Mouse (Mus musculus): ENCODE results near the gene Cx3cr1. TPM values are rescaled to one million over a fixed set of nuclear protein-coding genes. Genes with fewer than 3 reads are reported as not detected.

Gene Cx3cr1
- polyA plus RNA-seq, 1 experiment from 2014 or later = 4.5 TPM

GRCm38 (mm10) chr9:120009871-120010270 lies 59.8 kb downstream of the Cx3cr1 start:
- H3K36me3 ChIP-seq (ENCODE audit: insufficient read depth, low read length) = no peaks in the 10 kb centered on the region
- ATAC-seq (replicated peaks; ENCODE audit: low FRiP score, low read depth) = no peak
- DNase-seq (ENCODE audit: low spot score) = no peak
- H3K9me3 ChIP-seq (replicated peaks; ENCODE audit: low read length) = no peaks in the 10 kb centered on the region
- H3K27me3 ChIP-seq (ENCODE audit: insufficient read depth, low read length) = no peaks in the 10 kb centered on the region
- TF ChIP-seq CTCF (IDR thresholded peaks at IDR 0.05; ENCODE audit: low read depth) = no peak
- no peak overlapping the region for H3K4me2 ChIP-seq (ENCODE audit: low read length)
- H3K27ac ChIP-seq = no peak overlapping the region
- 91% methylated on average over 3 of the region's 3 CpGs for WGBS
- H3K4me1 ChIP-seq (replicated peaks; ENCODE audit: insufficient read depth, low read length) = 0 out of 2 replicates have a peak, but pooled peaks cover 4% of the 10 kb centered on the region
- no peak overlapping the region for H3K9ac ChIP-seq (ENCODE audit: low read depth, low read length)
- no peak overlapping the region for H3K4me3 ChIP-seq (replicated peaks; ENCODE audit: low read depth, low read length)

- Histone ChIP-seq H3K4me3 (replicated peaks; ENCODE audit: low read depth, low read length) (no peak overlapping the region), H3K9ac (ENCODE audit: low read depth, low read length) (no peak overlapping the region), H3K27me3 (ENCODE audit: insufficient read depth, low read length) (no peaks in the 10 kb centered on the region), H3K27ac (no peak overlapping the region), H3K4me2 (ENCODE audit: low read length) (no peak overlapping the region), H3K4me1 (replicated peaks; ENCODE audit: insufficient read depth, low read length) (0 out of 2 replicates have a peak, but pooled peaks cover 4% of the 10 kb centered on the region), H3K9me3 (replicated peaks; ENCODE audit: low read length) (no peaks in the 10 kb centered on the region), H3K36me3 (ENCODE audit: insufficient read depth, low read length) (no peaks in the 10 kb centered on the region)
- WGBS = 62% methylated on average over 7 of the region's 7 CpGs
- no peak for ATAC-seq (replicated peaks; ENCODE audit: low FRiP score, low read depth)
- no peak for DNase-seq (ENCODE audit: low spot score)
- TF ChIP-seq CTCF (IDR thresholded peaks at IDR 0.05; ENCODE audit: low read depth) = no peak
Measured at GRCm38 (mm10) chr9:120009226-120009841, 60.3 kb downstream of the Cx3cr1 start.

DNA sequence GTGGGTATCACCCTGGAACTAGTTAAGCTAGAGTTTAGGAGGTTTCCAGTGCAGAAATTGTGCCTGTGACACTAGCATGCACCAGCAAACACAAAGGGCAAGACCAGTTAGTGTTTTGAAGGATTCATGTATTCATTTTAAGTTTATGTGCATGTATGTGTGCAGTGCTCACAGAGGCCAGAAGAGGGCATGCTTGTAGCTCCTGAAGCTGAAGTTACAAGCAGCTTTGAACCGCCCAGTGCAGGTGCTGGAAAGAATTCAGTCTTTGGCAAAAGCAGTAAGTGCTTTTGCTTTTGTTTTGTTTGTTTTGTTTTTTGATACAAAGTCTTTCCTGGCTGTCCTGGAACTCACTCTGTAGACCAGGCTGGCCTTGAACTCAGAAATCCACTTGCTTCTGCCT lies 61.8 kb downstream of the Cx3cr1 start:
- H3K4me1 ChIP-seq (replicated peaks; ENCODE audit: insufficient read depth, low read length) = 0 out of 2 replicates have a peak, but pooled peaks cover 4% of the 10 kb centered on the region
- no peaks in the 10 kb centered on the region for H3K9me3 ChIP-seq (replicated peaks; ENCODE audit: low read length)
- TF ChIP-seq CTCF (IDR thresholded peaks at IDR 0.05; ENCODE audit: low read depth) = peak; percentile 14; the same call in 1 of the 2 replicates
- WGBS = 96% methylated on average over 1 of the region's 1 CpGs
- H3K36me3 ChIP-seq (ENCODE audit: insufficient read depth, low read length) = no peaks in the 10 kb centered on the region
- H3K4me3 ChIP-seq (replicated peaks; ENCODE audit: low read depth, low read length) = no peak overlapping the region
- H3K27ac ChIP-seq = no peak overlapping the region
- DNase-seq (ENCODE audit: low spot score) (no peak), ATAC-seq (replicated peaks; ENCODE audit: low FRiP score, low read depth) (no peak)
- H3K4me2 ChIP-seq (ENCODE audit: low read length) = no peak overlapping the region
- no peak overlapping the region for H3K9ac ChIP-seq (ENCODE audit: low read depth, low read length)
- H3K27me3 ChIP-seq (ENCODE audit: insufficient read depth, low read length) = no peaks in the 10 kb centered on the region

- Histone ChIP-seq H3K36me3 (ENCODE audit: insufficient read depth, low read length) (no peaks in the 10 kb centered on the region), H3K9ac (ENCODE audit: low read depth, low read length) (no peak overlapping the region), H3K4me3 (replicated peaks; ENCODE audit: low read depth, low read length) (no peak overlapping the region), H3K4me2 (ENCODE audit: low read length) (no peak overlapping the region), H3K4me1 (replicated peaks; ENCODE audit: insufficient read depth, low read length) (0 out of 2 replicates have a peak, but pooled peaks cover 3% of the 10 kb centered on the region), H3K9me3 (replicated peaks; ENCODE audit: low read length) (no peaks in the 10 kb centered on the region), H3K27ac (no peak overlapping the region), H3K27me3 (ENCODE audit: insufficient read depth, low read length) (no peaks in the 10 kb centered on the region)
- DNase-seq (ENCODE audit: low spot score) (no peak), ATAC-seq (replicated peaks; ENCODE audit: low FRiP score, low read depth) (no peak)
- TF ChIP-seq CTCF (IDR thresholded peaks at IDR 0.05; ENCODE audit: low read depth) = no peak
- WGBS = 58% methylated on average over 3 of the region's 3 CpGs
Measured at GRCm38 (mm10) chr9:120005936-120006335, 63.7 kb downstream of the Cx3cr1 start.

GRCm38 (mm10) chr9:120002893-120003292 lies 66.8 kb downstream of the Cx3cr1 start:
- H3K4me3 ChIP-seq (replicated peaks; ENCODE audit: low read depth, low read length) = no peak overlapping the region
- no peaks in the 10 kb centered on the region for H3K36me3 ChIP-seq (ENCODE audit: insufficient read depth, low read length)
- TF ChIP-seq CTCF (IDR thresholded peaks at IDR 0.05; ENCODE audit: low read depth) = no peak
- no peak for ATAC-seq (replicated peaks; ENCODE audit: low FRiP score, low read depth)
- 84% methylated on average over 5 of the region's 5 CpGs for WGBS
- DNase-seq (ENCODE audit: low spot score) = no peak
- 0 out of 2 replicates have a peak, but pooled peaks cover 3% of the 10 kb centered on the region for H3K4me1 ChIP-seq (replicated peaks; ENCODE audit: insufficient read depth, low read length)
- H3K27ac ChIP-seq = no peak overlapping the region
- no peak overlapping the region for H3K9ac ChIP-seq (ENCODE audit: low read depth, low read length)
- no peaks in the 10 kb centered on the region for H3K9me3 ChIP-seq (replicated peaks; ENCODE audit: low read length)
- no peak overlapping the region for H3K4me2 ChIP-seq (ENCODE audit: low read length)
- H3K27me3 ChIP-seq (ENCODE audit: insufficient read depth, low read length) = no peaks in the 10 kb centered on the region

DNA sequence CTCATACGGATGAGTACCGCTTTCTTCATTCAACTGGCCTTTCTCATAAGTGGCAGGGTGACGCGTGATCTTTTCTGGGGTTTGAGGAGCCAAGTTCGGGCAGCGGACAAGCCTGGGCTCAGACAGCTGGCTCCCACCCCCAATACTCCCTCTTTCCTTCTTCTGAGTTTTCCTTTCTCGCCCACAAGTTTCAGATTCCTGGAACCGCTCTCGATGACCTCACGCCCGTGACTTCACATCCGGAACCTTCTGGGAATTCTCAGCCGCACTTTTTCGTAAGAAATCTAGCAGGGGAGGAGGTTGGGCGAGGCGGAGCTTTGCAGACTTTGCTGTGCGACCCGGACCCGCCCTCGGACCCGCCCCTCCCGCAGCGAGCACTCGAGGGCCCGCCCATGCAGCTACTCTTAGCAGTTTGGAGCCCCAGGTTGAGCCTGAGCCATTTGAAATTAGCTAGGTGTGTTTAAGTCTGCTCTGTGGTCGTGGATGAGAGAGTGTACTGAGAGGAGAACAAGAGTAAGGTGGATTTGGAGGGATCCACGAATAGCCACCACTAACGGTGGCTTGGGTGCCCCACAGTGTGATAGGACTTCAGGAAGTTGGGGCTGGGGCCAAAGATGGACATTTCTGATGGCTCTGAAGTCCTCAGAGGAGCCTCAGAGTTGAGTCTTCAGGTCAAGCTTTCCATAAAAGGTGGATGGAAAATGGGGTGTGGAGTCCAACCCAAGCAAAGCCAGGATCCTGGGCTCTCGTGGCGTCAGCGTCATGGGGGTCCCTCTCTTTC lies 67.5 kb downstream of the Cx3cr1 start:
- TF ChIP-seq CTCF (IDR thresholded peaks at IDR 0.05; ENCODE audit: low read depth) = no peak
- Histone ChIP-seq H3K4me3 (replicated peaks; ENCODE audit: low read depth, low read length) (peak overlapping the region; percentile 37), H3K4me2 (ENCODE audit: low read length) (peak overlapping the region; percentile 71), H3K4me1 (replicated peaks; ENCODE audit: insufficient read depth, low read length) (0 out of 2 replicates have a peak, but pooled peaks cover 3% of the 10 kb centered on the region), H3K9ac (ENCODE audit: low read depth, low read length) (peak overlapping the region; percentile 54), H3K27ac (peak overlapping the region; percentile 66), H3K27me3 (ENCODE audit: insufficient read depth, low read length) (no peaks in the 10 kb centered on the region), H3K9me3 (replicated peaks; ENCODE audit: low read length) (no peaks in the 10 kb centered on the region), H3K36me3 (ENCODE audit: insufficient read depth, low read length) (no peaks in the 10 kb centered on the region)
- DNase-seq (ENCODE audit: low spot score) (peak; percentile 97), ATAC-seq (replicated peaks; ENCODE audit: low FRiP score, low read depth) (peak; percentile 91)
- WGBS = 10% methylated on average over 31 of the region's 31 CpGs

All from kidney, postnatal 0 days (tissue).